Mouse (Mus musculus) ovary, adult 18-20 months (tissue): ENCODE results near the gene Gm21988.

ENCODE experiments used
- DNase-seq: peaks from one replicate; pipeline ENCODE4 v3.0.0; 2022; ENCODE audit warnings: low spot score, mixed read lengths

Gene Gm21988

DNA sequence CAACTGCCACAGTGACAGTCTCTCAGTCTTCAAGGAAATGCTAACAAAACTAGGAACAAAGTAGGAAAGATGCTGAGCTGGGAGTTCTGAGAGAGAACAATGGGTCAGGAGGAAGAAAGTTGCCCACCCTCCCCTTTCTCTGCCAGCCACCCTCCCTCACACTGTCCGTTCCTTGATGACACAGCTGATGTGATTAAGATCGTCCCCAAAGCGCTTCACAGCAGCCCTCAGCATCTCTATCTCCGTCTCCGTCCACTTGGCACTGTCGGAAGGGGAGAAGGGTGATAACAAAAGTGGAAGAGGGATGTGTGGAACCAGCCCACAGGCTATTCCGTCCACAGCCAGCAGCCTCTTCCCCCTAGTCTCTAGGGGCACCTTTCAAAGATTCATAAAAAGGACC lies 2.9 kb downstream of the Gm21988 start:
- no peak for DNase-seq

DNA sequence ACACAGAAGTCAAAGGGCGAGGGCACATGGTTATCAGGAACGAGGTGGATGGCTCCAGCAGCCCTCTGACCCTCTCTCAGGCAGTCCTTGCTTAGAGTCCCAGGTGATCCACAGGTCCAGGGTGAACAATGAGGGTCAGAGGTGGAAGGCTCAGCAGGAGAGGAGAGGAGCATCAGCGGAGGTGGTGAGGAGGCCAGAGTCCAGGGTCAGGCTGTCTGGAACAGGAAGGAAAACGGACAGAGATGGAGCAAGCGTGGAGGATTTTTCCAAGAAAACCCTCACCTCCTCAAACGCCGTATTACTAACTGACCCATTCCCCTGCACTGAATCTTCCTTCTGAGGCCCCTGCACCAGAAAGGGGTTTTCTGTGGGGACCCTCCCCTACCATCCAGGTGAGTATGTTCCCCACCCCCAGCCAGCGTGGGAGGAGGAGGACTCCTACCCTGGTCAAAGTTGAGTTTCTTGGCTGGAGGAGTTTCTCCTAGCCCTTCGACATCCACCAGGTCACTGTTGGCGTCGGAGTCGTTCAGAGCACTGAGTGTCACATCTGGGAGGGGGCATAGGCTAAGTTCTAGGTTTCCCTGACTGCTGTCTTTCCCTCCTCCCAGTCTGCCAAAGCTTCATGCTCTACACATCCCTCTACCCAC lies 4.3 kb downstream of the Gm21988 start:
- DNase-seq: no peak

DNA sequence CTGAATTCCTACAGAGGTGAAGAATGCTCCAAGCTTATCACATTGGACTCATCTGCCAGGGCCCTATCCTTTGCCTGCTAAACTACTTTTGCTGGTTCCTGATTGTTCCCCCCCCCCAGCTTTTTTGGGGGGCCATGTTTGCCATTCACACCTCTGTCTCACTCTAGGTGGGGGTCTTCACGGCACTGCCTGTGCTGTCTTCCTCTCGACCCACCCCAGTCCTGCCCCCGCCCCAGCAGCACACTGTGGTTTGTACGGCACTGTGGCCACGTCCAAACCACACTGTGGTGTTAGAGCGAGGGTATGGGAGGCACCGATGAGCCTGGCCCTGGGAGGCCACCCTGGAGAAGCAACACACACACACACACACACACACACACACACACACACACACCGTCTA lies 5.1 kb downstream of the Gm21988 start:
- no peak for DNase-seq

DNA sequence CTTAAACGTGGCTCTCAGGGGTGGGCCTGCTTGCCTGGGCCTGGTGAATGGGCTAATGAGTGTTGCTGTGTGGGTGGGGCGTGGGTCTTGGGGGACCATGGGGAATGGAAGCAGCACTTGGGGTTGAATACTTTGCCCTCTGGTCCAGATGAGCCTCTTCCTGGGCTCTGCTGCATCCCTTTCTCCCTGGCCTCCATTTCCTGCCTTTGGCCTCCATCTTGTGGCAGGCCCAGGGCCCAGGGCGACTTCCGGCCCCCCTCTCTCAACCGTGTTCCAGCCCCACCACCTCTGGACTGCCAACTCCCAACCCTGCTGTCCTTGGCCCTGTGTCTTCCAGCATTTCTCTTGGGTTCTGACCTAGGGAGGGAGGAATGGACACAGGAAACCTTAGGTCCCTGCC lies 5.6 kb downstream of the Gm21988 start:
- peak; percentile 66 for DNase-seq

DNA sequence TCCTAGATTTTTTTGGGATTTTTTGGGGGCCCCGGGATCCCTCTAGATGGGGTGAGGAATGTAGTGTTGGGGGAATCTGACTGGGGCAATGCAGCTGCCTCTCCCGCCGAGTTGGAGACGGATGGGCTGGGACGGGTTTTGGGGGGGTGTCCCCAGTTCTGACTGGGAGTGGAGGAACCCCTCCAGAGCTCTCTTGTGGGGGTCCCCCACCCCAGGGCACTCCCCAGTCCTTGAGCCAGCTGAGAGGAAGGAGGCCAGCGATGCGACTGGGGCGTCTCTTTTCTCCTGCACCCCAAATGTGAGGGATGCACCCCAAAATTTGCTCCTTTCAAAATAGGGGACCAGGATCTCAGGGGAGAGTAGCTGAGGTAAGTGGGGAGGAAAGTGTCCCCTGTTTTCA lies 6.6 kb downstream of the Gm21988 start:
- no peak for DNase-seq

DNA sequence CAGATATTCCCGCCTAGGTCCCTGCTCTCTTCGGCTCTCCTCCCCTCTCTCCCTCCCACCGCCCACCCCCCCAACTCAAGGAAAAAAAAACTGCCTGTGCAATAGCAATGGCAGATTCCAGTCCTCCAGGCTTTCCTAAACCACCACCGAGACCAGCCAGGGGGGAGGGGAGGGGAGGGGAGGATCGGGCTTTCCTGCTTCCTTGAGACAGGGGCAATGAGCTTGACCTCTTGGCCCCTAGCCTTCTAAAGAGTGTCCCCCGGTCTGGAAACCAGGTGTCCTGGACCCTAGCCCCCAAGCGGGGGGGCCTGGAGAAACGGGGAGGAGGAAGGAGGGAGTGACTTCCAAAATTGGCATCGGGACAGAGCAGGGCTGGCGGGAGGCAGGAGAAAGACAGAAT lies 7.1 kb downstream of the Gm21988 start:
- no peak for DNase-seq

DNA sequence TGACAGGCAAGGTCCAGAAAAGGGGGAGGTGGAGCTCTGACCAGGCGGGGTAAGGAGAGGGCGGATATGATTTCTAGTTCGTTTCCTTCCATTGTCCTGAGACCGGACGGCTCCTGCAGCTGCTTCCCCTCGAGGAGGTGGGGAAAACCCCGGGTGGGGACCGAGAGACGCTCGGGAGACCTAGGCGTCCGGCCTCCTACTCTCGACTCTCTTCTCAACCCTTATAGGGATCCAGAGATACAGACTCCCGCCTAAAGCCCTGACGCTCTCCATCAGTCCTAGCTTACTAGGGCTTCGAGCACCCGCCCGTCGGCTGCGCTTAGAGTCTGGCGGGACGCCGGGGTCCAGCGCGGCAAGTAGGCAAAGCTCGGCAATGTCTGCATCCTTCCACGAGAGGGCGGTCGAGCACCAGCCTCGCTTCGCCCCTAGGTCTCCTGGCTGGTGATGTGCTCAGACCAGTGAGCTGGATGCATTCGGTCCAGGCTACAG lies 9.3 kb downstream of the Gm21988 start:
- DNase-seq: peak; percentile 66

DNA sequence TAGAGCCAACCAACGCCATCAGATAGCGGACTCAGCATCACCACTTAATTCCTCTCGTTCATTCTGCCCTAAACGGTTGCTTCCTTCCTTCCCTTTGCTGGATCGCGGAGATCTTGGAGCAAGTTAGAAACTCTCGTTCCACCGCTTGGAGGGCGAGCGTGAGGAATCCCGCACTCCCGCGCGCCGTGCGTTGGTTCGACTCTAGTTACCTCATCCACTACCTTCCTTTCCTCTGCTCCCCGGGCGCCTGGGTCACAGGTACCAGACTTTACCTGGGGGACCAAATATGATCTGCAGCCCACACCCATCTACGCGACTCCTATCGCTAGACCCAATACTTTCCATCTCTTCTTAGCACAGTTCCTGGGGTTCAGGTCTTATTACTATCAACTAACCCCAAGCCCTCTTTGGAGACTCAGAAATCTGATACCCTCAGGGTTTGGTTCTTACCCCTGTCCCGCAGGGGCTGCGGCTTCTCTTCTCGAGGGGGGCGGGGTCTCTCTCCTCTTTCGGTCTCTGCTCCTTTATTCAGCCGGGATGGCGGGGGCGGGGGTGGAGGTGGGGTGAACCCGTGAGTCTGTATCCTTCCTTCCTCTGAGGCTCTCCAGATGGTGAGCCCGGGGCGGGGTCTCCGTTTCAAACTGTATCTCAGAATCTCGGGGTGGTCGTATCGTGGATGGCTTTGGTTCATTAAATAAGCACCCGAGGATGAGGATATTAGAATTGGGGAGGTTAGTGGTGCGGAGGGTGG lies 10.2 kb downstream of the Gm21988 start, which contains the start of gene Bcl6b:
Gene Bcl6b, minus strand, starts transcription at position 539 of the 751 bp plus-strand sequence.
- no peak for DNase-seq

DNA sequence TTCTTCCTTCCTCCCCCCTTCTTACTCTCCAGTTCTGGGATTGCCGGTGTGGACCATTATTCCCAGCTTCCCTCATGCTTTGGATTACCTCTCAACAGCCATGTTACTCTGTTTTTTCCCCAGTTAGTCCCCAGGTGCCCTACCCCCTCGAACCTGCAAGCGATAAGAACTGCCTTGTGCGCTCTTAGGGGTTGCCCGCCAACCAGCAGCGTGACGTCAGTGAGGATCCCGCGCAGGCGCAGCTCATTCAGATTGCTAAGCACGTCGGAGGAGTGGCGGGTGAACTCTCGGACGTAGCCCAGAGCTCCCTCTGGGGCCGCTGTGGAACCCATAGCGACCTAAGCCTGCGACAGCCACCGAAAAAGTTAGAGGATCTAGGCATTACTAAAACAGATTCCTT lies 10.8 kb downstream of the Gm21988 start:
- DNase-seq: no peak

DNA sequence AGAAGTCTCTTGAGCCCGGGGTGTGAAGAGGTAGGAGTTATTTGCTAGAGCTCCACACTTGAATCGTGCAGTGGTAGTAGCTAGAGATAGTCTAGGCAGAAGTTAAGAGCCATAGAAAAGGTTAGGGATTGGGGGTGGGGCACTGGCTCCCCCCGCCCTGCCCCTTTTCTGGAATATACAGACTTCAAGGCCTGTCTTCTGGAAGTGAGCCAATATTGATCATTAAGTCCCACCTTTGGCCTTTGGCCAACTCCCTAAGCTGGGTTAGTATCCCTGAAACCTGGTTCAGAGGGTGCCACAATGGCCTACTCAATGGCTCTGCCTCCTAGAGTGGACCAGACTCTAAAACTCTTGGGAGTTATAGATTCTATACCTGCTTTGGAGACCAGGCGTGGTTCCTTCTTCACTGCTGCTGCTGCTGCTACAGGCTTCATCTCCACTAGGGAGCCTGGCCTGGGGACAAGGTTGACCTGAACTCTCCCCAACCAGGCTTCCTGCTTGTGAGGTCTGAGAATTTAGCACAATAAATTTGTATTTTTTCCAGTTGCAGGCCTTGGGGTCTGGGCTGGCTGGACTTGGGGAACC lies 11.9 kb downstream of the Gm21988 start:
- no peak for DNase-seq

DNA sequence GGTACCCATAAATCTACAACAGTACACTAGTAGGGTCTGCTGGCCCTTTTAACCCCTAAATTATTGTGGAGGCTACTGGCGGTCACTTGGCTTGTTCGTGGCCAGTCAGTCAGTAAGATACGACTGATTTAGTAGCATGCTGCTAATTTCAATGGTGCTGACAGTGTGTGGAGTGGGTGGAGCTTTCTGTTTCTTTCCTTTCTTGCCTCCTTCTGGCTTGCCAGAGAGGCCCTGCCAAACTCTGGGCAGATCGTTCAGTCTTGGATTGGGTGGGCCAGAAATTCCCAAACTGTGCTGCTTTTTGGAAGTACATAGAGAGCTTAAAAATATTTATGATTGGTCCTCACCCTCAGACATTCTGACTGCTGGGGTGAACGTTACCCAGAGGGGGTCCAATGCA lies 12.5 kb downstream of the Gm21988 start:
- no peak for DNase-seq

DNA sequence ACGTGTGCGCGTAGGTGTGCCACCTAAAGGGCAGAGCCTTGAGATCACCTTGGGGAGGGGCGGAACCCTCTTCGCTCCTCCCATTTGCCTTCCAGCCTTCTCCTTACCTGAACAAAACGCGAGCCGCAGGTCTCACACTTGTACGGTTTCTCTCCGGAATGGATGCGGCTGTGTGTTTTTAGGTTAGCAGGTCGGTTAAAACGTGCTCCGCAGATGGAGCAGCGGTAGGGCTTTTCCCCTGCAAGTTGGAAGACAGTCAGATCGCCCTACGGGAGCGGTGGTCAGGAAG lies 13.1 kb downstream of the Gm21988 start:
- DNase-seq: no peak

DNA sequence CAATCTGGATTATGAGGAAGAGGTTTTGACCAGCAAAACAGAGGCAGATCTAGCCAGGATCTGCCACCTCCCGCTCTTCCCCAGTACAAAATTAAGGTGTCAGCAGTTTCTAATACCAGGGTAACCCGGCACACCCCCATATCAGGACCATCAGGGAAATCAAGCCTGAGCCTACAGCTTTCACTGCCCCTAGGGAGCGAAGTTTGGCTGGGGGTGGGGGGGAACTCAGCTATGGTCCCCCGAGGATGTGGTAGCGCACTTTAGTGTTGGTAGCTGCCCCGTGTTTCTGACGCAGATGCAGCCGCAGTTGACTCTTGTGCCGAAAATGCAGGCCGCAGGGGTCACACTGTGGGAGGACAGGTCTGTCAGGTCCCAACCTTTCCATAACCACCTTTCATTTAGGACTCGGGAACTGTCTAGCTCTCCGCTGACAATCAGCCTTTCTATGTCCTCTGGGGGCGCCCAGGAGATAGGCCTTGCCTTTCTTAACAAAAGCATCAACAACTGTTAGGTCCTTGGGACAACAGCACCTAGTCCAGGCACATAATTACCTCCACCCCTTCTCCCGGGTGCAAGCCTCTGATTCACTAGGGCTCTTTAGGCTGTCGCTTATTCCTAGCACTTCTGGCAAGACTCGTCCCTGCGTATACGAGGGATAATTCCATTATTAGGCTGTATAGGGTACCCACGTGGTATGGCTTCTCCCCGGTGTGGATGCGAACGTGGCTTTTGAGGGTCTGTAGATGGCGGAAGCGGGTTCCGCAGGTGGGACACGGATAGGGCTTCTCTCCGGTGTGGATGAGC lies 13.6 kb downstream of the Gm21988 start:
- DNase-seq: no peak

DNA sequence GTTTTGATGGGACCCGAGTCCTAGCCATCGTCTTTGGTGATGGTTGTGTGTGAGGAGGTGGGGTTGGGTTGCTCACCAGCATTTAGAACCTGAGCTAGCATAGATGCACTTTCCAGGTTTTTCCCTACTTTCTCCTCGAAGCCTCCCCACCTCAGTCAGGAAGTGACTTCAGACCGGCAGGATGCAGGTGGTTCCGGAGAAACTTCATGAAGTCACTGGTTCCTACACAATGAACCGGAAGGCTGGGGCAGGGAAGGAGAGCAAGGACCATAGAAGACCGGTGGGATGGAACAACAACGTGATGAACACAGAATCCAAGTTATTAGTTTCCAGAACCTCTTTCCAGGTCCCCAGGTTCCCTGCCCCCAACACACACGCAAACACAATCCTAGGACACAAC lies 15.9 kb downstream of the Gm21988 start:
- no peak for DNase-seq

DNA sequence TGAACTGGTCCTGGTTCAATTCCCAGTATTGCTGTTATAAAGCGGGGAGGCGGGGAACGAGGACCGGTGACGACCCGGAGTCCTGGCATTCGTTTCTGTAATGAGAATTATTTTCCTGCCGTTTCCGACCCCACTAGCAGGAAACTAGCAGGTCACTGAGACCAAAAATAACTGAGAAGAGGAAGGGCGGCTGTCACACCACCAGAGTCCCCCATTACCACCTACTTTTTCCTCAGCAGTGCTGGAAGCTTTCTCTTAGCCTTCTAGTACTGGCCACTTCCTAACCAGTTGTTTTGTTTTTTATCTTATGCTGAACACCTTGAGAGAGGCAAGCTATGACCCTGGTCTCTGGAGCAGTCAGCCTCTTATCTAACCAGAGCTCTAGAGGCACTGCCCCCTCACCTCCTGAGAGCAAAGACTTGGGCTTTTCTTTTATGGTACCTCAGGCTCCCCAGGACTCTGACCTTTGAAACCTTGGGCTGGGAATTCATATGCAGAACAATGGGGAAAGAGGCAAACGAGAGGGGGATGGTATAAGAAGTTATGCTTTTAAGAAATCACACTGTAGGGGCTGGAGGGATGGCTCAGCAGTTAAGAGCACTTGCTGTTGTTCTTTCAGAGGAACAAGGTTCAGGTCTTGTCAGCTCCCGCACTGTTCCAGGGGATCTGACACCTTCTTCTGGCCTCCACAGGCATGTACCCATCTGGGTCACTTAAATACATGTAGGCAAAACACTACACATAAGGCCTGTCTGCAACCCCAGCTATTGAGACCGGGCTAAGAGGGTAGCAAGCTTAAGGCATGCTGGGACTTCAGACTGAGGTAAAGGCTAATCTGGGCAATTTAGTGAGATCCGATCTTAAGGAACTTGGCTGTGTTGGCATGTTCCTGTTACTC lies 17.8 kb downstream of the Gm21988 start:
- no peak for DNase-seq

DNA sequence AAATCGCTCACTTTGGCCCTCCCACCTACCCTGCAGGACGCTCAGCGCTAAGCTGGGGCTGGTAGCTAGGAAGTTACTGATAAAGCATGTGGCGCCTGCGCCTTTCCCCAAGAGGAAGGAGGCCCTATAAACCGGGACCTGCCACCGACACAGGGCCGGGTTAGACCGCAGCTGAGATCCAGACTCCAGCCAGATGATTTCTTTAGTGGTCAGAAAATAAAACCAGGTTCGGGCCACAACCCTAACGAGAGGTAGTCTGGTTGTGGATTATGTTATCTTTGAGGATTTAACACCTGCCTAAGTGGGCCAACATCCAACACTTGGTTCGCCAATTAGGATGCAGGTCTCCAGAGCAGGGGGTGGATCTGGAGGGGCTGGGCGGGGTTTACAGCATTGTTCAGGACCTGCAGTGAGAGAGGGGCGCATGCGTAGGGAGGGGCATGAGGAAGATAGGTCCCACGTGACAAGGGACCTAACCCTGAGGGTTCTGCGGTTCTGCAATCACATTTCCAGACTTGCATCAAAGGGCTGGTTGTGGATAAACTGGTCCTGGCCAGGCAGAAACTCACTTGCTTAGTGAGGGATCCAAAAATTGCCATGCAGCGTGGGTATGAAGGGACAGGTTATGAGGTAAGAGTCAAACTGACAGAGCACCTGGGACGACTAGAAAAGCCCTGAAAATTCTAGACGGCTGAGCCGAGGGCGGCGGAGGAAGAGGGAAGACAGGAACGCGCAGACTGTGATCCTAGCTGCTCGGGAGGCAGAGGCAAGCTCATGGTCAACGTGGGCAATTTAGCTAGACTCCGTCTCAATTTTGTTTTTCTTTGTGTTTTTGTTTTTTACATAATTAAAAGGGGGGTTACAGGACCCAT lies 18.7 kb downstream of the Gm21988 start, which contains the start of gene Slc16a13:
Gene Slc16a13, minus strand, starts transcription at position 334 of the 872 bp plus-strand sequence.
- peak; percentile 94 for DNase-seq

DNA sequence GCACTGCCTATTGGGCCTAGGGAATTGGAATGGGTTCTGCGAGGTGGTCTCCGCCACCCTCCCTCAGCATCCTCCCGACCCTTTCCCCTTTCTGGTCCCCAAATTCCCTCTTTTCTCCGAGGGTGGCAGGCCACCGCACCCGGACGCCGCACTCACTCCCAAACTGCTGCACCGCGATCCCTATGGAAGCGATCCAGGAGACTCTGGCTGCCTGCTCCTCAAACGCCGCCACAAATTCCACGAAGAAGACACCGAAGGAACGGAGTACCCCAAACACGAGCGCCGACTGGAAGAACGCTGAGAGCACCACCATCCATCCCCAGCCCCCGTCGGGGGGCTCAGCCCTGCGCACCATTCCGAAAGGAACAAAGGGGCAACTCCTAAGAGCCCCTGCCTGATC lies 19.3 kb downstream of the Gm21988 start:
- DNase-seq: no peak

DNA sequence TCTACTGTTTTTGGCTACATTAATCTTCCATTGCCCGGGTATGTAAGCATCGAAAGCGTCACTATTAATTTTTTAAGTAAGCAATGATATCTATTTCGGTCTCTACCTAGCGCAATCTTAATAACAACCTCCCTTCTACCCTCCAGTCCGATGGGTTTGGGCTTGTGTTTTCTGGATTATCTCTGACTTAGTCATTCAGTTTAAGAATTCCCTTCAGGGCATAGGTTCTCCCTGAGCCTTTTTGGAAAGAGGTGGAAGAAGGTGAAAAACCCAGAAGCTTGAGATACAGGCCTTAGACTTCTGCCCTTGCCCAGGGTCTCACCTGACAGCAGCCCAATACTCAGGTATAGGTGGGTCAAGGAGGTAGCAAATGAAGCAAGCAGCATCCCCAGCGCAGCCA lies 19.8 kb downstream of the Gm21988 start:
- DNase-seq: no peak

DNA sequence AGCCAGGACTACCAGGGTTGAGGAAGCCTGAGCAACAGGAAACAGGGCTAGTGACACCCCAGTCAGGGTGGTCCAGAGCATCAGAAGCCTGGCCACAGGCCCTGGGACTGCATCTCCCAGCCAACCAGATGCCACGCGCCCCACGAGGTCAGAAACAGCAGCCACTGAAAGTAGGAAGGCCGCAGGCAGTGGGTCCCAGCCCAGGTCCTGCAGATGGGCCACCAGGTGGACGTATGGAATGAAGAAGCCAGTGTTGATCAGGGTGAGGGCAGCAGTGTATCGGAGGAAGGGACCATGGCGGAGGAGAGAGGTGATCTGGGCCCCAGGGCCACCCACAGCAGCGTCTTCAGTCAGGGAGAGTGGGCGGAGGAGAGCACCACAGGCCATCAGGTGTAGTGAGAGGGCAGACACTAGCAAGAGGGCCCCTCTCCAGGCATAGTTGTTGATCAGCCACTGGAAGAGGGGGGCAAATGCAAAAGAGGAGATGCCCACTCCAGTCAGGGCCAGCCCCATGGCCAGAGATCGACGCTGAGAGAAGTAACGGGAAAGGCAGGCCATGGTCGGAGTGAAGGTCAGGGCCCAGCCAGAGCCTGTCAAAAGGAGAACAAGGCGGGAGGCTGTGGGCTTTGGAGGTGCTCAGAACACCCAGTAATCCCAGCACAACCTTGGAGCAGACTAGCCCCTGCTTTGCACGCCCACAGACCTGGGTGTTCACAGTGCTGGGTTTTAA lies 20.7 kb downstream of the Gm21988 start:
- DNase-seq: no peak

DNA sequence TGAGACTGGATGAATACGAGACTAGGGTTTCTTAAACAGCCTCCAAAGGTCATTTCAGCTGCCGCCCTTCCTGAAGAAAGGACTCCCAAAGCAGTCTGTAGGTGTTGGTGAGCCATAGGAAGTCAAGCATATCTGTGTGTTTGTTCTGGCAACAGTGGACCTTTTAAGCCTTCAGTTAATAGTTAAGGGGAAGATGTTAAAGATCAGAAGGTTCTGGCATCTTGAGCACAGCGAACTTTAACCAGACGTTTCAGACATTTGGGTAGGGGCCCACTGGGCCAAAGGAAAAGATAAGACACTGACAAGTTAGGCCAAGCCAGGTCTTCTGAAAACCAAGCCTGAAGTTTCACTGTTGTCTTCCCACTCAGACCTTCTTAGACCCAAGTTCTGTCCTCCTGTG lies 21.6 kb downstream of the Gm21988 start:
- no peak for DNase-seq
